Mouse (Mus musculus): ENCODE measurements at regions not wholly inside any gene's neighbourhood (a gene's known extent, or its start where the extent isn't known, plus 50 kb on each side); places are given as distances from the start of the nearest gene placed in this dataset.

- no peak for DNase-seq
Measured at GRCm38 (mm10) chr6:11647651-11648050, 259.6 kb downstream of the Ndufa4 start.

- DNase-seq, result no peak
Measured at GRCm38 (mm10) chr6:11613331-11613730, 294.0 kb downstream of the Ndufa4 start.

GRCm38 (mm10) chr6:11608214-11608613, 299.1 kb downstream of the Ndufa4 start:
- no peak for DNase-seq

GRCm38 (mm10) chr6:11607696-11608095, 299.6 kb downstream of the Ndufa4 start:
- no peak for DNase-seq

- no peak for DNase-seq
Measured at GRCm38 (mm10) chr6:11606055-11606454, 301.2 kb downstream of the Ndufa4 start.

- no peak for DNase-seq
Measured at GRCm38 (mm10) chr6:11605526-11605925, 301.8 kb downstream of the Ndufa4 start.

GRCm38 (mm10) chr6:11594936-11595335, 312.4 kb downstream of the Ndufa4 start:
- no peak for DNase-seq

- peak; percentile 10 for DNase-seq
Measured at GRCm38 (mm10) chr6:11593583-11594271, 313.6 kb downstream of the Ndufa4 start.

- DNase-seq, result no peak
Measured at GRCm38 (mm10) chr6:11576091-11576490, 331.2 kb downstream of the Ndufa4 start.

GRCm38 (mm10) chr6:11565246-11565645, 342.1 kb downstream of the Ndufa4 start:
- no peak for DNase-seq

- DNase-seq, result no peak
Measured at GRCm38 (mm10) chr6:11550473-11550872, 356.8 kb downstream of the Ndufa4 start.

GRCm38 (mm10) chr6:11547318-11547717, 360.0 kb downstream of the Ndufa4 start:
- no peak for DNase-seq

GRCm38 (mm10) chr6:11534930-11535880, 372.1 kb downstream of the Ndufa4 start:
- no peak for DNase-seq

- DNase-seq, result no peak
Measured at GRCm38 (mm10) chr6:11503136-11503535, 404.2 kb downstream of the Ndufa4 start.

GRCm38 (mm10) chr6:11494427-11494826, 412.9 kb downstream of the Ndufa4 start:
- no peak for DNase-seq

GRCm38 (mm10) chr6:11476950-11477349, 430.3 kb downstream of the Ndufa4 start:
- no peak for DNase-seq
